Mouse (Mus musculus) c-Kit-negative CD71-positive TER-119-positive erythroid progenitor cells, embryonic 14.5 days (primary cell): Measurements from ENCODE around the gene Ak8.
A peak's percentile ranks its signal among the peaks of the same experiment; 100 is the strongest.

Experiments
- DNase-seq: peaks from one replicate; pipeline ENCODE4 v3.0.0-alpha.2; 2013; ENCODE audit warnings: low read depth, low spot score

Ak8 gene

GRCm38 (mm10) chr2:28699361-28700335 is at the start of gene Ak8, which contains the start of gene Spaca9:
TSS of gene Ak8 (plus strand) at chr2:28700164.
TSS of gene Spaca9 (minus strand) at chr2:28699727.
- DNase-seq, result no peak

- DNase-seq, result no peak
Measured at GRCm38 (mm10) chr2:28650526-28650925, 49.4 kb upstream of the Ak8 start.

- no peak for DNase-seq
Measured at GRCm38 (mm10) chr2:28653351-28653750, 46.6 kb upstream of the Ak8 start.

GRCm38 (mm10) chr2:28654295-28654694 is 45.7 kb upstream of the Ak8 start:
- DNase-seq, result no peak

GRCm38 (mm10) chr2:28656216-28656615 is 43.7 kb upstream of the Ak8 start:
- DNase-seq, result no peak

GRCm38 (mm10) chr2:28662891-28663290 is 37.1 kb upstream of the Ak8 start:
- DNase-seq, result no peak

GRCm38 (mm10) chr2:28665818-28666217 is 34.1 kb upstream of the Ak8 start:
- no peak for DNase-seq

- DNase-seq, result no peak
Measured at GRCm38 (mm10) chr2:28671438-28671837, 28.5 kb upstream of the Ak8 start.

GRCm38 (mm10) chr2:28676005-28676404 is 24.0 kb upstream of the Ak8 start:
- no peak for DNase-seq

GRCm38 (mm10) chr2:28680710-28681109 is 19.3 kb upstream of the Ak8 start:
- DNase-seq, result no peak

- no peak for DNase-seq
Measured at GRCm38 (mm10) chr2:28681718-28682117, 18.2 kb upstream of the Ak8 start.

- no peak for DNase-seq
Measured at GRCm38 (mm10) chr2:28685895-28686294, 14.1 kb upstream of the Ak8 start.

- DNase-seq, result no peak
Measured at GRCm38 (mm10) chr2:28688431-28688830, 11.5 kb upstream of the Ak8 start.

GRCm38 (mm10) chr2:28692692-28693091 is 7.3 kb upstream of the Ak8 start:
- no peak for DNase-seq

GRCm38 (mm10) chr2:28698566-28698965 is 1.4 kb upstream of the Ak8 start:
- no peak for DNase-seq

GRCm38 (mm10) chr2:28701646-28702262 is 1.8 kb downstream of the Ak8 start:
- peak; percentile 9 for DNase-seq

GRCm38 (mm10) chr2:28706106-28706636 is 6.2 kb downstream of the Ak8 start:
- DNase-seq, result no peak

GRCm38 (mm10) chr2:28706787-28707186 is 6.8 kb downstream of the Ak8 start:
- no peak for DNase-seq

- no peak for DNase-seq
Measured at GRCm38 (mm10) chr2:28713036-28713435, 13.1 kb downstream of the Ak8 start.

- DNase-seq, result no peak
Measured at GRCm38 (mm10) chr2:28722419-28722818, 22.5 kb downstream of the Ak8 start.

GRCm38 (mm10) chr2:28723912-28724311 is 23.9 kb downstream of the Ak8 start:
- no peak for DNase-seq

- DNase-seq, result no peak
Measured at GRCm38 (mm10) chr2:28727786-28728404, 27.9 kb downstream of the Ak8 start.
